ENCODE assay signal across 26 mouse cellular contexts in the genomic region with DNA sequence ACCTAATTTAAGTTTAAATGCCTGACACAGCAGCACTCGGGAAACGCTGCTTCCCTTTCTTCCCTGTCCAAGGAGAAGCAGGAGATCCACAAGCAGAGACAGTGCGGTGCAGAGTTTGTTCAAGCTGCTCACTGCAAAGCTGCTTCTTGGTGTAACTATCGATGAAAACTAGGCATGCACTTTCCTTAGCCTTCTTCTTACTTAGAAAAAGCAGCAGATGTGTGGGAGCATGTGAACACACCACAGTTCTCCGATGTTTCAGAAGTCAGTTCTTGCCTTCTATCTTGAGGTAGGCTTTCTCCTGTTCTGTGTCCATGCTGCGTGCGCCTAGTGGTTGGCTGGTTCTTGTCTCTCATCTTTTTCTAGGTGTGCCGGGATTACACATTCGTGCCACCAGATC.
"Had no signal": no experiment of that assay in that cellular context is flagged by ENCODE, and none has a peak within 500 bp of the region (broad histone marks: within the 10 kb centered on the region; RNA-seq: fewer than 3 reads in every experiment).

No protein-coding gene starts in this region.

- H3K4me3 ChIP-seq: heart, embryonic 13.5 days; heart, embryonic 15.5 days; hindbrain, embryonic 13.5 days; hindbrain, embryonic 15.5 days; kidney, embryonic 15.5 days; limb, embryonic 10.5 days; limb, embryonic 12.5 days; liver, embryonic 13.5 days; liver, embryonic 15.5 days had no signal

- H3K9ac ChIP-seq: forebrain, postnatal 0 days; heart, embryonic 13.5 days; heart, embryonic 15.5 days; hindbrain, embryonic 13.5 days; hindbrain, embryonic 15.5 days; kidney, embryonic 15.5 days; limb, embryonic 12.5 days; liver, embryonic 13.5 days; liver, embryonic 15.5 days had no signal

- H3K4me1 ChIP-seq: heart, embryonic 13.5 days; heart, embryonic 15.5 days; liver, embryonic 13.5 days; liver, embryonic 15.5 days had no signal

- H3K4me2 ChIP-seq: heart, embryonic 13.5 days; heart, embryonic 15.5 days; hindbrain, embryonic 13.5 days; hindbrain, embryonic 15.5 days; kidney, embryonic 15.5 days; limb, embryonic 12.5 days; liver, embryonic 11.5 days; liver, embryonic 13.5 days; liver, embryonic 15.5 days had no signal

- H3K9me3 ChIP-seq: heart, embryonic 13.5 days; heart, embryonic 15.5 days; hindbrain, embryonic 13.5 days; hindbrain, embryonic 15.5 days; kidney, embryonic 15.5 days; limb, embryonic 10.5 days; limb, embryonic 12.5 days; liver, embryonic 13.5 days; liver, embryonic 15.5 days had no signal

- ATAC-seq: forebrain, postnatal 0 days; hindbrain, postnatal 0 days; intestine, embryonic 16.5 days had no signal

- H3K36me3 ChIP-seq: heart, embryonic 15.5 days; kidney, embryonic 15.5 days; liver, embryonic 13.5 days; liver, embryonic 15.5 days had no signal

- H3K27me3 ChIP-seq: hindbrain, embryonic 13.5 days; hindbrain, embryonic 15.5 days; kidney, embryonic 15.5 days; limb, embryonic 12.5 days; liver, embryonic 13.5 days; liver, embryonic 15.5 days had no signal

- H3K27ac ChIP-seq: heart, embryonic 13.5 days; heart, embryonic 15.5 days; hindbrain, embryonic 13.5 days; hindbrain, embryonic 15.5 days; hindbrain, postnatal 0 days; kidney, embryonic 15.5 days; kidney, postnatal 0 days; limb, embryonic 10.5 days; limb, embryonic 12.5 days; liver, embryonic 13.5 days; liver, embryonic 15.5 days had no signal

- DNase-seq: forebrain, postnatal 0 days; gastrocnemius, postnatal 14 days; gastrocnemius, postnatal 36 days; heart, adult 18-20 months; heart, postnatal 14 days; heart, postnatal 36 days; kidney, adult 11 months; kidney, adult 2 months; kidney, adult 9 months; kidney, postnatal 14 days; kidney, postnatal 36 days; layer of hippocampus, postnatal 36 days; liver; liver, embryonic 13.5 days had no signal
